Mouse (Mus musculus) thymus, adult 2 months (tissue): ENCODE results near the gene Mettl7a2.
"Not testable (repeated sequence)": the region's sequence is repeated elsewhere in the genome, so short reads cannot be mapped to it uniquely, and the experiment has no call there.

Experiments used
- CTCF ChIP-seq: fragments of 200-500 bp; IDR thresholded peaks from 2 replicates; pipeline ENCODE4 v1.5.1; 2012; ENCODE audit warnings: mild to moderate bottlenecking, control low read depth, low read length, moderate library complexity, borderline replicate concordance; ENCODE audit not compliant: control insufficient read depth, poor library complexity, insufficient read depth; ENCODE audit errors: extremely low read depth
- POLR2A ChIP-seq: fragments of 200-500 bp; IDR thresholded peaks from 2 replicates; pipeline ENCODE4 v1.6.1; 2012; ENCODE audit warnings: mild to moderate bottlenecking, low read length, control low read depth, moderate library complexity; ENCODE audit not compliant: control insufficient read depth, poor library complexity, insufficient read depth; ENCODE audit errors: extremely low read depth

DNA sequence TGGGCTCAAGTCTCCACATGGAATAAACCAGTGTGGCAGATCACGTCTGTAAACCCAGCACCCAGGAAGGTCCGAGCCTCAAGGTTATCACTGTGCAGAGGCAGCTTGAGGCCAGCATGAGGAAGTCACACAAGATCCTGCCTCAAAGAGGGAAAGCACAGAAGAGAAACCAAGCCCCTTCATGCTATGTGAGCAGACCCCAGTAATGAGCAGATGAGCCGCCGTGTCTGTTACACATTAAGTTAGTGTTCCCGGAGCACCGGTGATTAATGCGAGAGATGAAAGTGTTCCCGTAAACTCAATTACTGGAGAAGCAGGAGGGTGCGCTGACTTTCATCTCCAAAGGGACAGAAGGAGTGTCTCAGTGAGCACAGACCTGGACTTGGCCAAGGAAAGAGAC lies 13.0 kb downstream of the Mettl7a2 start:
- TF ChIP-seq POLR2A, CTCF: not testable (repeated sequence)
